Mouse (Mus musculus) intestine, embryonic 14.5 days (tissue): ENCODE results near the gene Numa1. TPM values are rescaled to one million over a fixed set of nuclear protein-coding genes. Genes with fewer than 3 reads are reported as not detected.

Source experiments
- ATAC-seq: fragments of 200-750 bp; cut with Nextera tagmentation; replicated peaks from 2 replicates; pipeline ENCODE4 v1.8.0; 2017; ENCODE audit warnings: low read depth, moderate number of reproducible peaks, moderate TSS enrichment, moderate library complexity; ENCODE audit not compliant: low FRiP score, low TSS enrichment
- DNase-seq: peaks from one replicate; pipeline ENCODE4 v3.0.0-alpha.2; 2018; ENCODE audit warnings: low spot score
- H3K27ac ChIP-seq: fragments of 300-500 bp; sonication (generic); 2 replicates; pipeline ENCODE4 v1.5.1; 2014; ENCODE audit warnings: low read depth, mild to moderate bottlenecking, control low read depth
- H3K27me3 ChIP-seq: fragments of 300-500 bp; sonication (generic); replicated peaks from 2 replicates; pipeline ENCODE4 v1.6.1; 2014; ENCODE audit warnings: low read length, control low read depth; ENCODE audit not compliant: control insufficient read depth, insufficient read depth
- H3K36me3 ChIP-seq: fragments of 300-500 bp; sonication (generic); 2 replicates; pipeline ENCODE4 v1.6.1; 2014; ENCODE audit warnings: low read length, control low read depth; ENCODE audit not compliant: control insufficient read depth, insufficient read depth
- H3K4me1 ChIP-seq: fragments of 300-500 bp; sonication (generic); replicated peaks from 2 replicates; pipeline ENCODE4 v1.6.1; 2014; ENCODE audit warnings: low read length, control low read depth, mixed read lengths; ENCODE audit not compliant: control insufficient read depth, insufficient read depth
- H3K4me2 ChIP-seq: fragments of 300-500 bp; sonication (generic); 2 replicates; pipeline ENCODE4 v1.6.1; 2014; ENCODE audit warnings: low read length
- H3K4me3 ChIP-seq: fragments of 300-500 bp; sonication (generic); 2 replicates; pipeline ENCODE4 v1.5.1; 2014; ENCODE audit warnings: low read depth, low read length, control low read depth, mixed read lengths
- H3K9ac ChIP-seq: fragments of 300-500 bp; sonication (generic); 2 replicates; pipeline ENCODE4 v1.6.1; 2014; ENCODE audit warnings: mild to moderate bottlenecking, low read length
- H3K9me3 ChIP-seq: fragments of 300-500 bp; sonication (generic); 2 replicates; pipeline ENCODE4 v1.6.1; 2016; ENCODE audit warnings: low read length, control low read depth; ENCODE audit not compliant: control insufficient read depth
- WGBS: fragments of 180-500 bp; shearing (Covaris S2); extraction: QIAGEN DNeasy Blood & Tissue Kit; methylation state at CpG from one replicate; pipeline ENCODE4 v1.1.7; 2014; 5-methylcytosine and 5-hydroxymethylcytosine counted together
- polyA plus RNA-seq: library from polyadenylated mRNA; unstranded; fragments of >200 nt; fragmentation: Nextera tagmentation; extraction: Ambion mirVana; gene quantifications from 2 replicates; pipeline ENCODE4 v1.2.1, GENCODE M21; 2014

The Numa1 gene
- polyA plus RNA-seq, 1 experiment from 2014 or later = 99.6 TPM

- H3K9ac ChIP-seq = no peak overlapping the region
- H3K27me3 ChIP-seq = no peaks in the 10 kb centered on the region
- DNase-seq (no peak), ATAC-seq (no peak)
- H3K36me3 ChIP-seq = peaks cover 33% of the 10 kb centered on the region
- no peak overlapping the region for H3K4me2 ChIP-seq
- no peak overlapping the region for H3K27ac ChIP-seq
- WGBS = 83% methylated on average over 3 of the region's 3 CpGs
- H3K4me1 ChIP-seq = peaks cover 17% of the 10 kb centered on the region
- H3K4me3 ChIP-seq = no peak overlapping the region
- H3K9me3 ChIP-seq = no peaks in the 10 kb centered on the region
Measured at GRCm38 (mm10) chr7:102061353-102061752, 127.4 kb downstream of the Numa1 start.

GRCm38 (mm10) chr7:102062203-102062602 lies 128.3 kb downstream of the Numa1 start:
- Histone ChIP-seq H3K9me3 (no peaks in the 10 kb centered on the region), H3K4me1 (peaks cover 21% of the 10 kb centered on the region), H3K27ac (no peak overlapping the region; the same call in 1 of the 2 replicates), H3K27me3 (no peaks in the 10 kb centered on the region), H3K9ac (no peak overlapping the region), H3K4me2 (peak overlapping the region; percentile 25), H3K36me3 (peaks cover 25% of the 10 kb centered on the region), H3K4me3 (no peak overlapping the region)
- DNase-seq (no peak), ATAC-seq (no peak)
- WGBS = 82% methylated on average over 1 of the region's 1 CpGs

- ATAC-seq (no peak), DNase-seq (no peak)
- 76% methylated on average over 9 of the region's 9 CpGs for whole genome bisulfite sequencing
- H3K36me3 ChIP-seq = peaks cover 18% of the 10 kb centered on the region
- H3K9ac ChIP-seq = no peak overlapping the region
- H3K9me3 ChIP-seq = no peaks in the 10 kb centered on the region
- no peak overlapping the region for H3K27ac ChIP-seq
- peak overlapping the region; percentile 73 for H3K4me3 ChIP-seq
- peak overlapping the region; percentile 90 for H3K4me2 ChIP-seq
- H3K27me3 ChIP-seq = no peaks in the 10 kb centered on the region
- H3K4me1 ChIP-seq = peaks cover 21% of the 10 kb centered on the region
Measured at GRCm38 (mm10) chr7:102063891-102064290, 130.0 kb downstream of the Numa1 start.

Other genes starting within 250 kb of the Numa1 start
- gene Phox2a, start 115.8 kb upstream of the Numa1 start, polyA plus RNA-seq = 6.9 and 7.5 TPM in 2 replicates
- gene Inppl1, start 95.9 kb upstream of the Numa1 start, polyA plus RNA-seq = 24.8 and 27.2 TPM in 2 replicates
- 2.1 and 2.5 TPM in 2 replicates for gene Folr2, start 76.9 kb upstream of the Numa1 start, polyA plus RNA-seq
- gene Anapc15, start 70.4 kb upstream of the Numa1 start, polyA plus RNA-seq = 71.3 and 76.3 TPM in 2 replicates
- gene Folr1, start 63.3 kb upstream of the Numa1 start, polyA plus RNA-seq = 76.1 and 79.2 TPM in 2 replicates
- gene Lamtor1, start 28.2 kb upstream of the Numa1 start, polyA plus RNA-seq = 153 and 167 TPM in 2 replicates
- 0.44 and 0.97 TPM in 2 replicates for gene Tomt, start 27.8 kb upstream of the Numa1 start, polyA plus RNA-seq
- gene Lrrc51, start 216 bp upstream of the Numa1 start, polyA plus RNA-seq = 6.8 and 10.1 TPM in 2 replicates
- 2.7 and 2.8 TPM in 2 replicates for gene Il18bp, start 84.6 kb downstream of the Numa1 start, polyA plus RNA-seq
- gene Rnf121, start 131.4 kb downstream of the Numa1 start, polyA plus RNA-seq = 29.3 and 31.7 TPM in 2 replicates
- 22.7 and 25.8 TPM in 2 replicates for gene Xndc1, start 131.4 kb downstream of the Numa1 start, polyA plus RNA-seq
- 1.1 and 1.5 TPM in 2 replicates for gene Xntrpc, start 131.6 kb downstream of the Numa1 start, polyA plus RNA-seq
- gene Trpc2, start 149.0 kb downstream of the Numa1 start, polyA plus RNA-seq = not detected in 2 replicates
- gene Art1, start 167.6 kb downstream of the Numa1 start, polyA plus RNA-seq = 0.49 and 0.90 TPM in 2 replicates
- gene Art5, start 175.4 kb downstream of the Numa1 start, polyA plus RNA-seq = 0.46 and 0.67 TPM in 2 replicates
- not detected in 2 replicates for gene Chrna10, start 182.7 kb downstream of the Numa1 start, polyA plus RNA-seq